Mouse (Mus musculus) ES-E14 (cell line): ENCODE measurements at regions not wholly inside any gene's neighbourhood (a gene's known extent, or its start where the extent isn't known, plus 50 kb on each side); places are given as distances from the start of the nearest gene placed in this dataset.

Experiments used
- CHD2 ChIP-seq: IDR thresholded peaks from 2 replicates; pipeline ENCODE4 v1.6.1; 2014; ENCODE audit warnings: mild to moderate bottlenecking, low read depth, low read length, inconsistent platforms
- HCFC1 ChIP-seq: IDR thresholded peaks from 2 replicates; pipeline ENCODE4 v1.6.1; 2012; ENCODE audit warnings: low read length, inconsistent platforms, borderline replicate concordance; ENCODE audit not compliant: insufficient read depth
- MAFK ChIP-seq: IDR thresholded peaks from 2 replicates; pipeline ENCODE4 v1.6.1; 2014; ENCODE audit warnings: mild to moderate bottlenecking, low read depth, low read length, inconsistent platforms; ENCODE audit not compliant: insufficient read depth
- ZC3H11A ChIP-seq: IDR thresholded peaks from 2 replicates; pipeline ENCODE4 v1.6.1; 2012; ENCODE audit warnings: low read depth, mild to moderate bottlenecking, inconsistent platforms, low read length, borderline replicate concordance
- ZNF384 ChIP-seq: IDR thresholded peaks from 2 replicates; pipeline ENCODE4 v1.6.1; 2012; ENCODE audit warnings: low read depth, low read length, inconsistent platforms

DNA sequence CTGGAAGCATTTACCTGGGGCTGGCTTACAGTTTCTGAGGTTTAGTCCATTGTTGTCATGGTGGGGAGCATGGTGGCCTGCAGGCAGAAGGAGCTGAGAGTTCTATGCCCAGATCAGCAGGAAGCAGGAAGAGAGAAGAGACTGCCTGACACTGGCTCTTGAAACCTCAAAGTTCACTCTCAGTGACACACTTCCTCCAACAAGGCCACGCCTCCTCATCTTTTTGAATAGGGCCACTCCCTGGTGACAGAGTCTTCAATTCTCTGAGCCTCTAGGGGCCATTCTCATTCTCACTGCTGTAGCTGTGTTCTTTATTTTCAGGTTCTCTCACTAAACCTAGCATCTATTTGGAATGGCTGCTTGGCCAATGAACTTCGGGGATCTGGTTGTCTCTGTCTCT, 113.2 kb upstream of the Supt20 start:
- TF ChIP-seq ZC3H11A (no peak), CHD2 (no peak), MAFK (no peak), ZNF384 (no peak), HCFC1 (no peak)
